Mouse (Mus musculus) heart, adult 11 months (tissue): ENCODE results near the gene Gm43720.
"Not testable (repeated sequence)": the region's sequence is repeated elsewhere in the genome, so short reads cannot be mapped to it uniquely, and the experiment has no call there.

Source experiments
- DNase-seq: peaks from one replicate; pipeline ENCODE4 v3.0.0; 2022

Gene Gm43720

DNA sequence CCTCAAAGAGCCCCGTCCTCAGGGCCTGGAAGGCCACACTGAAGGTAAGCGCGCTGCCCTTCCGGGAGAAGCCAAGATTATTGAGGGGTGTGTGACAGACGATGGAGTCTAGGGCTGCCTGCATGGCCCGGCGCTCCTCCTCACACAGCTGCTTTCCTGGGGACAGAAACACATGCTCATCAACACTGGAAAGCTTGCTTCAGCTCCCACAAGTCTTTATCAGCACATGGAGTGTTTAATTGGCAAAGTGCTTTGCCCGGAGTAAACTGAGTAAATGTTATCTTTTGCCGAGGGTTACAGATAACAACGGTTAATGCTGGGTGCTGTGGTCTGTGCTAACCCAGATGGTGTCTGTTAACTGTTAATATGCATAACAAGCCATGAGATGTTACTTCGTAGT, 18.9 kb downstream of the Gm43720 start:
- peak; percentile 74 for DNase-seq

DNA sequence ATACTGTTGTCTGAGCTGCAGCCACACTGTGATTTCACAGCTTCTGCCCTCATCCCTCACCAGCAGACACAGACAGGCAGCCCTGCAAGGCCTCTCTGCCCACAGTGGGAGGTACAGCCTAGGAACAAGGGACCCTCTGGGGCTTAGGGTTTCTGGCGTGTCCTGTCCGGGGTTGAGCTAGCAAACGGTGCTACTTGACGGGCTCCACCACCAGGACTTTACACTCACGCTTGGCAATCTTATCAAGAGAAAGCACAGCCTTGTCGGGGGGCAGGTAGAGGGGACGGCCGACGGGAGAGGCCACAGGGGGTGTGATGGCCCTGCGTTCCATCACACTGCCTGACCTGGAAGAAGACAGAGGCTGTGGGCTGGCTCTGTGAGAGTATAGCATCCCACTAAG, 19.7 kb downstream of the Gm43720 start:
- DNase-seq, result peak; percentile 88

DNA sequence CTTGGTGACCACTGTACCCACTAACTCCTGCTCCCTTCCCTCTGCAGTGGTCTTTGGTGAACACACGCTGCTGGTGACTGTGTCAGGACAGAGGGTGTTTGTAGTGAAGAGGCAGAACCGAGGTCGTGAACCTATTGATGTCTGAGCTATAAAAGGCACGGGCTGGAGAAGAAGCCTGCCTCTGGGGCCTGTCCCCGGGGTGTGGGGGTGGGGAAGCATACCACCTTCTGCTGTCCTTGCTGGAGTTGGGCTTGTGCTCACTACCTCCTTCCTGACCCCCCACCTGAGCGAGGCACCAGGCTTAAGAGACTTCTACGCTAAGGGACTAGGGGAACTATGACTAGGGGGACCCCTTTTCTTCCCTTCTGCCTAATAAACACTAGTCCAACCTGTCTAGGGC, 20.8 kb downstream of the Gm43720 start:
- DNase-seq, result peak; percentile 87

DNA sequence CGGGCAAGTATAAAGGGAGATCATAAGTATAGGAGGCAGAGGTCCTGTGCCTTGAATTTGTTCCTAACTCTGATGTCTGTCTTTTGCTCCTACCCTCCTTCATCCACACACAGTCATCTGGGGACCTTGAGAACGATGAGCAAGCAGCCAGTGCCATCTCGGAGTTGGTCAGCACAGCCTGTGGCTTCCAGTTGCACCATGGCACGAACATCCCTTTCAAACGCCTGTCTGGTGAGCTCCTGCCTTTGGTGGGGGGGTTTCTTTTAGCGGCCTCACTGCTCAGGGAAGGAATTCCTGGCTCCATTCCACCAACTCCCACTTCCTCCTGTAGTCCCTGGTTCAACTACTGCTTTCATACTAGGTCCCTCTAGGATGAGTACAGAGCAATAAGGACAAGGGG, 21.2 kb downstream of the Gm43720 start:
- DNase-seq, result peak; percentile 88

DNA sequence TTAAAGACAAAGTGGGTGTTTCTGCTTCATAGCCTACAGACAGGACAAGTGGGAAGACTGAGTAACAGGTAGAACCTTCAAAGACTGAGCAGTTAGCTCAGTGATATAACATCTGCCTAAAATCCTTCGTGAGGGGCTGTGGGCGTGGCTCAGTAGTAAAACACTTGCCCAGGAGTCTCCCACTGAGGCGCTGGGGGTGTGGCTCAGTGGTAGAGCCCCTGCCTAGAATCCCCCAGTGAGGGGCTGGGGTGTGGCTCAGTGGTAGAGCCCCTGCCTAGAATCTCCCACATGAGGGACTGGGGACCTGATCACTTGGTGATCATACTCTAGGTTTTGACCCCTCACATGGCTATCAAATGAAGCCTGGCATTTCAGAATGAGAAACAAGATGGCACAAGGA, 21.7 kb downstream of the Gm43720 start:
- DNase-seq, result peak; percentile 85

DNA sequence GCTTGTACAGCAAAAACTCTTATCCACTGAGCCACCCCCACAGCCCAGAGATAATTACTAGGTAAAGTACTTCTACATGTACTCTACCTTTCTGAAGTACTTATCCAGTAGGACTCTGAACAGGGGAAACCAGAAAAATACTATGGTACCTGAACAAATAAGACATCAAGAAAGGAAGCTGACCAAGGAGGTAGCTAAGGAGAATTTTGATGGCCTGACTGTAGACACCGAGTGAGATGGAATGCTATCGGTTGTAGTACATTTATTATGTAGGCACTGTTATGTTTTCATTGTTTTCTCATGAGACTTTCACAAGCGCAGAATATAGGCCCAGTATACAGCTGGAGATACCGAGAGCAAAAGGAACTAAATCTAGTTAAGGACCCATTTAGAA, 22.2 kb downstream of the Gm43720 start:
- no peak for DNase-seq

DNA sequence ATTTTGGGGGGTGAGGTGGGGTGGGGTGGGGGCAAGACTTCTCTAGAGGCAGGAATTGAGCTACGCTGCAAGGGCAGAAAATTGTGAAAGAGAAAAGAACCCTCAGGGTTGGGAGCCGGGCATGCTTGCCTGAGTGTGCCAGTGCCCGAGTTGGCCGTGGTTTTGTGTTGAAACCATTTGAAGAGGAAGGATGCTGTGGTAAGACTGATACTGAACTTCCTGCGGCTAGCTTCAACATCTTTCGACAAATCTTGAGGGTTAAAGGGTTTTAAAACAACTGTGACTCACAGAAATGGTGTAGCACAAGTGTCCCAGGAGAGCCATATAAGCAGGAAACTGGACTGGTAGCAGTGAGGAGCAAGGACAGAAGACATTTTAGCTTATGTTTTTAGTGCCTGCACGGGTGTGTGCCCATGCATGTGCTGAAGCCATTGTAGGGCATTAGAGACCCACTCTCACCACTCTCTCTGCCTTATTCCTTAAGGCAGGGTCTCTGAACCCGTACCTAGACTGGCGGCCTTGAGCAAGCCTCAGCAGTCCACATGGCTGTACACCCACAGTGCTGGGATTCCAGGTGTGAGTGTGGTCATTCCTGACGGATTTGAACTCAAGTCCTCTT, 22.7 kb downstream of the Gm43720 start:
- peak; percentile 92 for DNase-seq

DNA sequence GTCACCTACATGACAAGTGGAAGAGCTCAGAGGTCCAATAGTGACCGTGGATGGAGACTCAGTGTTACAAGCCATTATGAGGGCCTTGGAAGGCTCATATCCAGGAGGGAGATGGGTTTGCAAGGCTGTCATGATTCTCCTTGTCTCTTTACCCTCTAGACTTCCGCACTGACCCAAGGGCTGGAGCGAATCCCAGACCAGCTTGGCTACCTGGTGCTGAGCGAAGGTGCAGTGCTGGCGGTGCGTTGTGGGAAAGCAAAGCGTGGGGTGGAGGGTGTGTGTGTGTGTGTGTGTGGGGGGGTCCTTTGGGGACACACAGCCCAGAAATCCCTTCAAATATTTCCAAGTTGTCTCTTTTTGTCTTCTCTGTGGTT, 23.7 kb downstream of the Gm43720 start:
- DNase-seq, result no peak

DNA sequence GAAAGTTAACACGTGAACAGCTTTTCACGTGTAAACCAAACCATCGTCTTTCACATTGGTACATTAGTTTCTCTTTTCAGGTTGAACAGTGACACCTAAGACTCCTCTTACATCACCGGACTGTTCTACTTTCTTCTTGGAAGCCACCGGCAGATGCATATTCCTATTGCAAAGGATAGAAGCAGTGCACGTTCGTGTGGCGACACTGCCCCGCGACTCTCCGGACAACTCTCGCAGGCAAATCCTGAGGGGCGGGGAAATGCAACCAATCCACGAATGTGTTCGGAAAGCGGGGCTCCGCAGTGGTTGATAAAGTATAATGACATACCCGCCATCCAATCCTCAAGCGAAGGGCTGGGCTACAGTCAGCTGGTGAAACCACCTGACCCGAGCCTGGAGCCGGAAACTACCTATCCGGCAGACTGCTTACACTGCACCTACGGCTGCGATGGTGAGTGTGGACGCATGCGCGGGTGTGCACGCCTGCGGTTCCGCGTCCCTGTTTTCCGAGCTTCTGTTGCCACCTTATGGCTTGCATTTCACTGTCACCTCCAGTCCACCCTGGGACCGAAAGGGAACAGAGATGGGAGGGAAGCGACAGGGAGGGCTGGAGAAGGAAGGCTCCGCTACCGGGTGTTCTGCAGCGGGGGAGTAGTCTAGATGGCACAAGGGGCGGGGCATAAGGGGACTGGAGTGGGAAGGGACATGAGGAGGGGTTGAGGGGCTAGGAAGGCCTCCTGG, 24.2 kb downstream of the Gm43720 start, which contains the start of gene Lamtor4:
Gene Lamtor4, plus strand, starts transcription at position 130 of the 741 bp plus-strand sequence.
- peak; percentile 100 for DNase-seq

DNA sequence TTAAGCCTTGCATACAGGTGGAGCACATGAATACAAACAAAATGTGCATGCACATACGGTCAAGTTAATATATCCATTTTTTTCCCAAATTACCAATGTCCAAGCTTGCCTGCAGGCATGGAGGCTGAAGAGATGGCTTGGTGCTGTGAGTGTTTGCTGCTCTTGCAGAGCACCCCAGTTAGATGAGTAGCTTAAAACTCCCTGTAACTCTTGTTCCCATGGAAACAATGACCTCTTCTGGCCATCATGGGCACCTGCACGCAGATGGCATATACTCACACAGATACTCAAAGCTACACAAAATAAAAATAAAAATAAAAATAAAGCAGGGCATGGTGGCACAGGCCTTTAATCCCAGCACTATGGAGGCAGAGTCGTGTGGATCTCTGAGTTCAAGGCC, 26.7 kb downstream of the Gm43720 start:
- DNase-seq, result peak; percentile 66

DNA sequence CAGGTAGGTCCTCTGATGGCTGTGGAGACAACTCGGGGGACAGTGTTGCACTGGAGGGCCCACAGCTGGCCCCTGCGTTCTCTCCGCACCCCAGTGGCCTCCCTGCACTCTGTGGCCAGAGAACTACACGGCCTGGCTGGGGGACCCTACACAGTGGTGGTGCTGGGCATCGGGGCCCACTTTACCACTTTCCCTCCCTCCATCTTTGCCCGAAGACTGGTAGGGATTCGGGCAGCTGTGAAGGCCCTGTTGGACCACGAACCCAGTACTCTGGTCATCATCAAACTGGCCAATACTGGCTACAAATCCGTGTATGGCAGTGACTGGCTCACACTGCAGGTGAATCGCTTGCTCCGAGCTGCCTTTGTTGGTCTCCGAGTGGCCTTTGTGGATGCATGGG, 28.6 kb downstream of the Gm43720 start:
- DNase-seq, result peak; percentile 92

DNA sequence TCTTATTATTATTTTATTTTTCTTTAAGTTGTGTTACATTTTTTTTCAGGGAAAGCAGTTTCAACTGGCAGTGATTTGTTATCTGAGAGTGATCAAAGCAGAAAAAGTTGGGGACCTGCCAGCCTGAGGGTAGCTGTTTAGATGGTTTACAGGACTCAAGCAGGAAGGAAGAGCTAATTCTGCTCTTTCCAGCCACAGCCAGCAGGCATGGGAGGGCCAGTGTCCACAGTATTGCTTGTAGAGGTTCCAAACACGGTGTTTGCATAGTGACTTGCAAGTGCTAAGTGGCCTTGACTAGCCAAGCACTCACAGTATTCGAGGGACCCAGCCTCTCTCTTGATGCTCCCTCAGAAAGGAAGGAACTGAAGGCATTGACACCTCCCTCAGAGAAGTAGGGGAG, 38.2 kb downstream of the Gm43720 start:
- DNase-seq, result peak; percentile 75

DNA sequence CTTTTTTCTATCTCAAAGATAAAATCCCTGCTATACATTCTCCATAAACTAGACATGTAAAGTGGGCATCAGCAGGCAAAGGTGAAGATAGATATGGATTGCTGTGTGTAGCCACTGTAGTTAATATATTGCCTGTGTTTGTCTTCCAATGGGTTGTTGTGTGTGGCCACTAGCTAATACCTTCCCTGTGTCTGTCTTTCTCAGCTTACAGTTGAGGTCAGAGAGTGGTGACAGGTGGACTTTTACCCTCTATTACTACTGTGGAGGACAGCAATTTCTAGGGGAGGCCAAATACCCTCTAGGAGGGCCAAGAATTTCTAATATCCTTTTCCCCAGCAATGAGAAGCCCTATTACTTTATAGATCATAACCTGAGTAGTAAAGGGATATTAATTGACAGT, 45.5 kb downstream of the Gm43720 start:
- DNase-seq, result no peak

DNA sequence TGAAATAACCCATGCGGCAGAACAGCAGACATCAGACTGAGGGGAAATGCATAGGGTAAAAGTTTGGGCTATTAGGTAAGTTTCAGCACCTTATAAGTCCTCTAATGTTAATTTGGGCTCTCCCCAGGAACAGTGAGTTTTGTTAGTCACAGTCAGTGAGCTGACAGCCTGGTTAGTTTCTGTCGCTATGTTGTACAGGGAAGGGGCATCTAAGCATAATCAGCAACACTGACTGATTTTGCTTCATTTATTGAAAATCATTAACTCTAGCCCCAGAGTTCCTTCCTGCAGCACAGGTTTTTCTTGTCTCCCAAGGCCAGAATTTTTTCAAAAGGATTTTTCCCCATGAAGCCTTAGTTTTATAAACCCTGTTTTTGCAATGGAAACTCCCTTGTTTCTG, 46.0 kb downstream of the Gm43720 start:
- no peak for DNase-seq

DNA sequence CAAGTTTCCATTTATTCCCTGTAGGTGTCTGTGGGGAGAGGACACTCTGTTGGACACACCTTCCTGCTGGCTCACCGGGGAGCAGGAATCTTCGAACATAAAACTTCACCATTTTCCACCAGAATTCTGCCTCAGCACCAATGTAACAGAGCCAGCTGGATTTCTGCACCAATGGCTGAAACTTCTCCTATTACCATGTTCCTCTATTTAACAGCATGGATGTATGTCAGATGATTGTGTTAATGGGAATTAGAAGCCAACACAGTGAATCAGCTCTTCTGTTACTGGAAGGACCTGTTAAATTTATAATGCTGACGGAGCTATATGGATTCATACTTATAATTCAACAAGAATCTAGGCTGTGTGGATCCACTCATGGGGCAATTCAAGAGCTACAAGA, 50.2 kb downstream of the Gm43720 start:
- DNase-seq, result peak; percentile 85

DNA sequence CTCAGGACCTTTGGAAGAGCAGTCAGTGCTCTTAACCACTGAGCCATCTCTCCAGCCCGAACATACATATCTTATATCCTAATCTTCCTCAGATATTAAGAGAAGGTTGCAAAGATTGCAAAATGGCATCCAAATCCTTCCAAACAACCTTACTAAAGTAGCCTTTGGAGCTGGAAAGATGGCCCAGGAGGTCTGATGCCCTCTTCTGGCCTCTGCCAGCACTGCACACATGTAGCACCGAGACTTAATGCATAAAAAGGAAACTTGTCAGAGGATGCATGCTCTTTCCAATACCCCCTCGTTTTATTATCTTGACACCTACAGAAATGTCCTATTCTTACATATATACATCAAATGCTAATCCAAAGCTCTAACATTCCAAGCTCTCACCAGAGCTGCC, 51.7 kb downstream of the Gm43720 start:
- DNase-seq, result peak; percentile 83

DNA sequence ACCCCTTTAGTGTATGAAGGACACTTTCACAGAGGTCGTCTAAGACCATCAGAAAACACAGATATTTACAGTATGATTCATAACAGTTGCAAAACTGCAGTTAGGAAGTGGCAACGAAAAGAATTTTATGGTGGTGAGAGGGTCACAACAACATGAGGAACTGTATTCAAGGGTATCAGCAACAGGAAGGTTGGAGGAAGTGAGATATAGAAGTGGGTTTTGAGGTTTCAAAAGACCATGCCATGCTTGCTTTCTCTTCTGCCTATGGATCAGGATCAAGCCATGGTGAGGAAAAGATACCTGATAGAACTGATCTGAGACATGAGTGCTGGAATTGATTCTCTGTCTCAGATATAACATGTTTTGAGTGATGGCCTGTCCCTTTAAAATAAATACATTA, 52.4 kb downstream of the Gm43720 start:
- DNase-seq, result peak; percentile 88

DNA sequence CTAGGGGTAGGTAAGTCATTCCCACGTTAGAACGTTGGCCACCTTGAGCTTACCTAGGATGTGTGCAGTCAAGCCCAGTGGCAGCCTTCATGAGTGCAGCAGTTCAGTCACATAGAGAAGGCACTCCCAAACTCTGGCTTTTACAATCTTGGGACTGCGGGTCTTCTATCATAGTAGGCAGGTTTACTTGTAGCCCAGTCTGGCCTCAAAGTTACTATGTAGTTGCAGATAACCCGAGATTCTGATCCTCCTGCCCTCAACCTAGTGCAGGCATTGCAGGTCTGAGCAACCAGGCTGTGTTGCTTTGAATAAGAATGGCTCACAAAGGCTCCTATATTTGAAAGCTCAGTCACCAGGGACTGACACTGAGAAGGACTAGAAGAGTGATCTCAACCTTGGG, 53.3 kb downstream of the Gm43720 start:
- peak; percentile 78 for DNase-seq

DNA sequence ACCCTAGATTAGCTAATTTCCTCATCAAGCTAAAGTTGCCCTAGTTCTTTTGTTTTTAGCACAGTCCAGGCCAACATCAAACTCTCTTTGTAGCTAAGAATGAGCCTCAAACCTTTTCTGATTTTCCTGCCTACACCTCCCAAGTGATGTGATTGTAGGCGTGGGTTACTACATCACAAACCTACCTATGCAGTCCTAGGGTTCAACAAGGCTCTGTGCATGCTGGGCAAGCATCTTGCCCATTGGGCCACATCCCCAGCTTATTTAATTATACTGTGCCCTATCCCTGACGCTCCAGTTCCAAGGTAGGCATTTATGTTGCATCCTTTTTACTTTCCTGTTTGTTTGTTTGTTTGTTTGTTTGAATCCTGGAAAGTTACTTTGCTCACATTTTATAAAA, 54.1 kb downstream of the Gm43720 start, which contains the start of gene Nxpe5:
Gene Nxpe5, plus strand, starts transcription at position 199 of the 400 bp plus-strand sequence.
- DNase-seq, result peak; percentile 75

DNA sequence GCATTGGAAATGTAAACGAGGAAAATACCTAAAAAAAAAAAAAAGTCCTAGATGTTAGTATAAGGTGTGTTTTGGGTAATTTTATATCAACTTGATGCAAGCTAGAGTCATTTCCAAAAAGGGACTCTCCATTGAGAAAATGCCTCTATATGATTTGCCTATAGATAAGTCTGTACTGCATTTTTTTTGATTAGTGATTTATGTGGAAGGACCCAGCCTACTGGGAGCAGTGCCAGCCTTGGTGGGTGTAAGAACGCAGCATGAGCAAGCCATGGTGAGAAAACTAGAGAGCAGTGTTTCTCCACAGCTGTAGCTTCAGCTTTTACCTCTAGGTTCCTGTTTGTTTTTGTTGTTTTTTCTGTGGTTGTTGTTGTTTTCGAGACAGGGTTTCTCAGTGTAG, 56.5 kb downstream of the Gm43720 start:
- DNase-seq, result peak; percentile 78

DNA sequence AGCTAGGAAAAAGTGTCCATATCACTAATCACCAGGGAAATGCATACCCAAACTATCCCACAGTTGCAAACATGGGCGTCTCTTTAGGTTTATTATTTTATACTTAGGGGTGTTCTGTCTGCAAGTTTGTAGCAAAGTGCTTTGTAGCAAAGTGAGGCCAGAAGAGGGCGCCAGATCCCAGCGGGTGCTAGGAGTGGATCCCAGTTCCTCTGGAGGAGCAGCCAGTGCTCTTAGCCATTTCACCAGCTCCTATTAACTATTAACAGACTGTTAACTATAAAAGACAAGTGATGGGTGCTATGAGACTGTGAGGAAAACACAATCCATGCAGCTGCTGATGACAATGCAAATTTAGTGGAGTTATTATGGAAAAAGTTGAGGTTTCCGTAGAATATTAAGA, 57.6 kb downstream of the Gm43720 start:
- peak; percentile 96 for DNase-seq

DNA sequence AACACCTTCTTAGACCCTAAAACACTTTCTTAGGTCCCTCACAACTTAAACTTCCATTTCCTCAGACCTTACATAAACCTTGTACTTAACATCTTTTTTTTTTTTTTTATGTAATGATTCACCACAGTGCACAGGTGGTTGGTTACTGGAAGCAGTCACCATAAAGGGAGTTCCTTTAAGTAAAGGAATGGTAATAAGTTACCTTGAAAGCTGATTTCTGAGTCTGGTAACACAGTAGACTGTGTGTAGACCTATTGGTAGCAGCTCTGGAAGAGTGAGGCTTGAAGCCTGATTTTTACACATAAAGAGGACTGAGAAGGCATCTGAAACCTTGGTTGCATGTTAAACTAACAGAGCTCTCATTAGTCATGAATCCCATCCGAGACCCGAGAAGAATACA, 59.9 kb downstream of the Gm43720 start:
- DNase-seq, result no peak

DNA sequence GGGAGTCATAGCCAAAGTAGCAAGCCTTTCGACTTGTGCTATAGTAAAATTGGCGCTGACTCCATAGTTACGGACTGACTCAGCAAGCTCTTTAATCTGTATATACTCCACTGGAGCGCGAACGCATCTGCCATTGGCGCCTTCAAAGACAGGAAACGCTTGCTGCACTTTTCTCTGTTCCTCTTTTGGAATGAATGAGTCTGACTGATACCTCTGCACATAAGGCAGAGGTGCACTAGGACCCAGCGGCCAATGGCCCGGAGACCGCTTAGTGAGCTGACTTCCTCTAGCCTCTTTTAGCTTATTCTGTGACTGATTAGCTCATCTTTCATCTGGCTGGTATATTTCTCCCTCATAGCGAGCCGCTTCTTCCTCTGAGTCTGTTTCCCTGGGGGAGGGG, 63.1 kb downstream of the Gm43720 start:
- DNase-seq, result not testable (repeated sequence)
